Mouse (Mus musculus) urinary bladder, adult 18-20 months (tissue): ENCODE data around the gene Prr15l.
A peak's percentile ranks its signal among the peaks of the same experiment; 100 is the strongest.

ENCODE experiments used
- DNase-seq, 2 experiments: peaks; one replicate each; pipeline ENCODE4 v3.0.0; 2022; ENCODE audit warnings: low spot score in 2 of 2, mixed read lengths in 2 of 2

Gene Prr15l

GRCm38 (mm10) chr11:96976911-96977591, 49.1 kb downstream of the Prr15l start:
- DNase-seq = peak; percentile 77 to 89

- DNase-seq = peak; percentile 97 to 99
Observed at GRCm38 (mm10) chr11:96977606-96978400, 49.9 kb downstream of the Prr15l start.

GRCm38 (mm10) chr11:96978401-96979246, 50.7 kb downstream of the Prr15l start:
- DNase-seq = no peak

- DNase-seq = no peak
Observed at GRCm38 (mm10) chr11:96979329-96979728, 51.4 kb downstream of the Prr15l start.

- DNase-seq = no peak
Observed at GRCm38 (mm10) chr11:96980021-96980420, 52.1 kb downstream of the Prr15l start.

GRCm38 (mm10) chr11:96981461-96981860, 53.6 kb downstream of the Prr15l start:
- no peak for DNase-seq

- DNase-seq = peak; percentile 73 to 80
Observed at GRCm38 (mm10) chr11:96982355-96982754, 54.5 kb downstream of the Prr15l start.

GRCm38 (mm10) chr11:96982859-96983258, 55.0 kb downstream of the Prr15l start, which contains the start of gene Sp2:
TSS of gene Sp2 (minus strand) at chr11:96982959.
- no peak for DNase-seq

- DNase-seq = peak in 1 of 2 experiments; percentile 50
Observed at GRCm38 (mm10) chr11:96984903-96985302, 57.0 kb downstream of the Prr15l start.

- DNase-seq = no peak
Observed at GRCm38 (mm10) chr11:96986463-96986862, 58.6 kb downstream of the Prr15l start.
